Mouse (Mus musculus): ENCODE measurements around the gene Bok.

DNA sequence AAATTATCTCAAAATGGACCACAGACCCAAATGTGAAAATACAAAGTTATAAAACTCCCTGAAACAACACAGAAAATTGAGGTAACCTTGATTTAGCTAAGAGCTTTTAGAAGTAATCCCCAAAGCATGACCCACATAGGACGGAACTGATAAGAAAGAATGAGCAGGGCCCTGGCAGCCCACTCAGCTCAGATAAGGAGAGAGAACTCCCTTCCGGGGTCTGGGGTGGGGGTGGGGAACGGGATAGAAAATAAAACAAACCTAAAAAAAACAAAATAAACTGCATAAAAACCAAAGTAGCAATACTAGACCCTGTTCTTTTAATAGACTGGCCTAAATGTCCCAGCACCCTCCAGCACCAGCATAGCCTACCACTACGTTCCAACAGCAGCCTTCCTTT lies 56.5 kb downstream of the Bok start:
- TF ChIP-seq CTCF (IDR thresholded peaks at IDR 0.05; ENCODE audit: borderline replicate concordance, insufficient read depth, low read length), result no peak
- TF ChIP-seq POLR2A (IDR thresholded peaks at IDR 0.05; ENCODE audit: low read depth, low read length), result no peak
